Mouse (Mus musculus): ENCODE measurements around the gene Toe1. TPM values are rescaled to one million over a fixed set of nuclear protein-coding genes. Genes with fewer than 3 reads are reported as not detected.

Gene Toe1
- polyA plus RNA-seq, 1 experiment from 2014 or later: 33.5 TPM

Other genes starting within 250 kb of the Toe1 start
- 27.3 and 32.0 TPM in 2 replicates for gene Gpbp1l1, start 250.0 kb downstream of the Toe1 start, polyA plus RNA-seq (2016; fragmentation: Nextera tagmentation; extraction: Ambion mirVana)
- 3.4 and 4.6 TPM in 2 replicates for gene Ccdc17, start 211.0 kb downstream of the Toe1 start, polyA plus RNA-seq (2016; fragmentation: Nextera tagmentation; extraction: Ambion mirVana)
- 229 and 242 TPM in 2 replicates for gene Nasp, start 179.7 kb downstream of the Toe1 start, polyA plus RNA-seq (2016; fragmentation: Nextera tagmentation; extraction: Ambion mirVana)
- gene Akr1a1, start 156.0 kb downstream of the Toe1 start, polyA plus RNA-seq (2016; fragmentation: Nextera tagmentation; extraction: Ambion mirVana): 463 and 513 TPM in 2 replicates
- gene Prdx1, start 122.1 kb downstream of the Toe1 start, polyA plus RNA-seq (2016; fragmentation: Nextera tagmentation; extraction: Ambion mirVana): 740 and 818 TPM in 2 replicates
- gene Mmachc, start 99.2 kb downstream of the Toe1 start, polyA plus RNA-seq (2016; fragmentation: Nextera tagmentation; extraction: Ambion mirVana): 32.0 and 35.7 TPM in 2 replicates
- 27.6 and 28.9 TPM in 2 replicates for gene Ccdc163, start 99.1 kb downstream of the Toe1 start, polyA plus RNA-seq (2016; fragmentation: Nextera tagmentation; extraction: Ambion mirVana)
- gene Tesk2, start 86.7 kb downstream of the Toe1 start, polyA plus RNA-seq (2016; fragmentation: Nextera tagmentation; extraction: Ambion mirVana): 5.3 and 5.7 TPM in 2 replicates
- 14.9 and 17.3 TPM in 2 replicates for gene Mutyh, start 83 bp upstream of the Toe1 start, polyA plus RNA-seq (2016; fragmentation: Nextera tagmentation; extraction: Ambion mirVana)
- 0.45 and 0.79 TPM in 2 replicates for gene Hpdl, start 14.1 kb upstream of the Toe1 start, polyA plus RNA-seq (2016; fragmentation: Nextera tagmentation; extraction: Ambion mirVana)
- gene Zswim5, start 69.7 kb upstream of the Toe1 start, polyA plus RNA-seq (2016; fragmentation: Nextera tagmentation; extraction: Ambion mirVana): 9.6 and 10.6 TPM in 2 replicates
- gene Urod, start 186.8 kb upstream of the Toe1 start, polyA plus RNA-seq (2016; fragmentation: Nextera tagmentation; extraction: Ambion mirVana): 78.7 and 85.3 TPM in 2 replicates
- 16.7 and 17.8 TPM in 2 replicates for gene Hectd3, start 187.7 kb upstream of the Toe1 start, polyA plus RNA-seq (2016; fragmentation: Nextera tagmentation; extraction: Ambion mirVana)
- 43.1 and 44.1 TPM in 2 replicates for gene Eif2b3, start 211.8 kb upstream of the Toe1 start, polyA plus RNA-seq (2016; fragmentation: Nextera tagmentation; extraction: Ambion mirVana)